8 mouse cellular contexts compared by ENCODE assay signal in the genomic region with DNA sequence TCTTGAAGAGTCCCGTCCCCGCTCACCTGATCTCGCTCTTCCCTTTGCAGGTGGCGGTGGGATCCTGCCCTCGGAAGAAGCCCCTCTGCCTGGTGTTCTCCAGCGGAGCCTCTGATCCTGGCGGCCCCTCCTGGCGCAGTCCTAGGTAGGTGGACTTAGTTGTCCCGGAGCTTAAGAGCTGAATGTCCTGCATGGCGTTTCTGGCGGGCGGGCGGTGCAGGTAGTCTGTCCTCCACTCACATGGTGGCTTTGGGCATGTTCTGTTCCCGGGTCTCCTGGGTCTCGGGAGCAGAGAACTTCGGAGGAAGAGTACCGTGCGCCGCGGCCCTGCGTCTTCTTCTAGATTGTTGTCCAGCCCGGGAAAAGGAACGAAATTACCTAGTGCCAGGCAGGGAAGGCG. TPM values are rescaled to one million over a fixed set of nuclear protein-coding genes. Genes with fewer than 3 reads are reported as not detected.
DNase-seq lines count a peak whose midpoint lies in the region; ATAC-seq and TF ChIP-seq lines count a peak whose summit lies in the region.

No protein-coding gene starts in this region.

- under 1% methylated on average over 24 of the region's 24 CpGs for WGBS in hindbrain, embryonic 12.5 days
- WGBS in liver, postnatal 0 days (ENCODE audit: insufficient replicate concordance) = under 1% methylated on average over 24 of the region's 24 CpGs
- WGBS in stomach, postnatal 0 days = under 1% methylated on average over 24 of the region's 24 CpGs

- TF ChIP-seq EP300 in liver, postnatal 0 days (IDR thresholded peaks at IDR 0.05; ENCODE audit: low read depth) = no peak
- no peak for TF ChIP-seq EP300 in stomach, postnatal 0 days (optimal IDR thresholded peaks at IDR 0.05)

- H3K36me3 ChIP-seq in testis, adult 2 months (ENCODE audit: control insufficient read depth, insufficient read depth, low read length) = no peaks in the 10 kb centered on the region
- H3K36me3 ChIP-seq in hindbrain, embryonic 12.5 days = peaks cover 23% of the 10 kb centered on the region
- no peaks in the 10 kb centered on the region; the same call in 1 of the 2 replicates for H3K36me3 ChIP-seq in liver, postnatal 0 days (replicated peaks; ENCODE audit: insufficient read depth, low read length)
- no peaks in the 10 kb centered on the region for H3K36me3 ChIP-seq in stomach, postnatal 0 days (ENCODE audit: control insufficient read depth, insufficient read depth, low read length)

- no peak for TF ChIP-seq CTCF in testis, adult 2 months (IDR thresholded peaks at IDR 0.05; ENCODE audit: control insufficient read depth, insufficient read depth, insufficient replicate concordance, low read depth, low read length)
- TF ChIP-seq CTCF in liver, postnatal 0 days (IDR thresholded peaks at IDR 0.05; ENCODE audit: low read depth) = no peak
- TF ChIP-seq CTCF in stomach, postnatal 0 days (IDR thresholded peaks at IDR 0.05; ENCODE audit: low read depth) = no peak

- H3K9me3 ChIP-seq in hindbrain, embryonic 12.5 days (replicated peaks) = 0 out of 2 replicates have a peak, but pooled peaks cover 3% of the 10 kb centered on the region
- no peaks in the 10 kb centered on the region for H3K9me3 ChIP-seq in liver, postnatal 0 days (ENCODE audit: low read length)
- H3K9me3 ChIP-seq in stomach, postnatal 0 days (ENCODE audit: control insufficient read depth, low read length) = no peaks in the 10 kb centered on the region

- H3K4me1 ChIP-seq in testis, adult 2 months (ENCODE audit: control insufficient read depth, insufficient read depth, low read length) = peaks cover 8% of the 10 kb centered on the region
- peaks cover 16% of the 10 kb centered on the region for H3K4me1 ChIP-seq in hindbrain, embryonic 12.5 days
- H3K4me1 ChIP-seq in liver, postnatal 0 days (ENCODE audit: insufficient read depth) = peaks cover 10% of the 10 kb centered on the region
- H3K4me1 ChIP-seq in stomach, postnatal 0 days (replicated peaks; ENCODE audit: control insufficient read depth, insufficient read depth) = no peaks in the 10 kb centered on the region

- no peak for TF ChIP-seq POLR2A in testis, adult 2 months (IDR thresholded peaks at IDR 0.05; ENCODE audit: control insufficient read depth, low read depth, low read length)

- H3K27me3 ChIP-seq in testis, adult 2 months (ENCODE audit: control insufficient read depth, insufficient read depth, low read length) = no peaks in the 10 kb centered on the region
- no peaks in the 10 kb centered on the region for H3K27me3 ChIP-seq in hindbrain, embryonic 12.5 days
- H3K27me3 ChIP-seq in liver, postnatal 0 days (ENCODE audit: insufficient read depth, low read length) = no peaks in the 10 kb centered on the region
- H3K27me3 ChIP-seq in stomach, postnatal 0 days (ENCODE audit: control insufficient read depth, insufficient read depth, low read length) = no peaks in the 10 kb centered on the region

- H3K9ac ChIP-seq in hindbrain, embryonic 12.5 days = peak overlapping the region; percentile 77
- peak overlapping the region; percentile 76 for H3K9ac ChIP-seq in liver, postnatal 0 days (replicated peaks)
- peak overlapping the region; percentile 80 for H3K9ac ChIP-seq in stomach, postnatal 0 days (ENCODE audit: low read length)

- H3K4me2 ChIP-seq in hindbrain, embryonic 12.5 days (replicated peaks) = peak overlapping the region; percentile 81
- H3K4me2 ChIP-seq in liver, postnatal 0 days (ENCODE audit: low read depth, low read length) = peak overlapping the region; percentile 92
- peak overlapping the region; percentile 98 for H3K4me2 ChIP-seq in stomach, postnatal 0 days (replicated peaks; ENCODE audit: low read depth)

- ATAC-seq in hindbrain, embryonic 12.5 days (ENCODE audit: low FRiP score) = no peak; the same call in 1 of the 2 replicates
- ATAC-seq in liver, postnatal 0 days = peak; percentile 44
- no peak; the same call in 1 of the 2 replicates for ATAC-seq in stomach, postnatal 0 days (ENCODE audit: low FRiP score, low TSS enrichment)

- peak; percentile 46 for DNase-seq in cerebellum, adult 9-10 months
- no peak for DNase-seq in cerebellum, postnatal 10 days
- DNase-seq in testis, postnatal 14 days (ENCODE audit: low spot score) = no peak
- DNase-seq in liver, postnatal 0 days = no peak
- no peak for DNase-seq in stomach, postnatal 0 days (ENCODE audit: low spot score)
- DNase-seq in thymus, postnatal 0 days (ENCODE audit: low spot score) = no peak

- H3K27ac ChIP-seq in testis, adult 2 months (ENCODE audit: control insufficient read depth, insufficient read depth, low read depth, low read length) = peak overlapping the region; percentile 64
- H3K27ac ChIP-seq in hindbrain, embryonic 12.5 days = no peak overlapping the region
- 0 out of 2 replicates have a peak overlapping the region, but pooled peaks have one; percentile 16 for H3K27ac ChIP-seq in liver, postnatal 0 days (ENCODE audit: low read depth)
- peak overlapping the region; percentile 35; the same call in 1 of the 2 replicates for H3K27ac ChIP-seq in stomach, postnatal 0 days (replicated peaks)

- peak overlapping the region; percentile 91 for H3K4me3 ChIP-seq in testis, adult 2 months (ENCODE audit: control insufficient read depth, low read depth, low read length)
- H3K4me3 ChIP-seq in hindbrain, embryonic 12.5 days = peak overlapping the region; percentile 59
- H3K4me3 ChIP-seq in liver, postnatal 0 days (ENCODE audit: low read depth, low read length) = peak overlapping the region; percentile 67
- H3K4me3 ChIP-seq in stomach, postnatal 0 days (ENCODE audit: low read depth, low read length) = peak overlapping the region; percentile 76

RNA-seq across cellular contexts. Expression of a gene that starts 0.3 kb away (rescaled TPM):
- 7.0 and 7.1 TPM in 2 replicates for polyA plus RNA-seq in testis, adult 2 months (2012; rRNA removed)
- polyA plus RNA-seq in hindbrain, embryonic 12.5 days (2016; fragmentation: Nextera tagmentation; extraction: Ambion mirVana) = 2.3 and 2.9 TPM in 2 replicates
- 0.57 and 0.59 TPM in 2 replicates for polyA plus RNA-seq in liver, postnatal 0 days (2015; fragmentation: Nextera tagmentation; extraction: Ambion mirVana)
- polyA plus RNA-seq in stomach, postnatal 0 days (2015; fragmentation: Nextera tagmentation; extraction: Ambion mirVana) = 0.74 and 1.1 TPM in 2 replicates
- polyA plus RNA-seq in thymus, postnatal 0 days (2015; fragmentation: Nextera tagmentation; extraction: Ambion mirVana) = 4.6 and 5.6 TPM in 2 replicates

RNA-seq across cellular contexts. Expression of a gene that starts 0.5 kb away (rescaled TPM):
- 71.6 and 75.5 TPM in 2 replicates for polyA plus RNA-seq in testis, adult 2 months (2012; rRNA removed)
- 11.5 and 12.4 TPM in 2 replicates for polyA plus RNA-seq in hindbrain, embryonic 12.5 days (2016; fragmentation: Nextera tagmentation; extraction: Ambion mirVana)
- 3.9 and 5.1 TPM in 2 replicates for polyA plus RNA-seq in liver, postnatal 0 days (2015; fragmentation: Nextera tagmentation; extraction: Ambion mirVana)
- polyA plus RNA-seq in stomach, postnatal 0 days (2015; fragmentation: Nextera tagmentation; extraction: Ambion mirVana) = 8.3 and 9.0 TPM in 2 replicates
- 34.2 and 35.2 TPM in 2 replicates for polyA plus RNA-seq in thymus, postnatal 0 days (2015; fragmentation: Nextera tagmentation; extraction: Ambion mirVana)
